Mouse (Mus musculus) stomach, postnatal 0 days (tissue): ENCODE results near the gene Olfr798.

Experiments used
- CTCF ChIP-seq: IDR thresholded peaks from 2 replicates; pipeline ENCODE4 v1.5.1; 2016; ENCODE audit warnings: antibody characterized with exemption, low read depth, mild to moderate bottlenecking, moderate library complexity
- EP300 ChIP-seq: optimal IDR thresholded peaks from 2 replicates; pipeline ENCODE3; 2016; ENCODE audit warnings: antibody characterized with exemption

GRCm38 (mm10) chr10:129621724-129622123, 6.0 kb downstream of the Olfr798 start:
- TF ChIP-seq EP300 (no peak), CTCF (no peak)
